Mouse (Mus musculus) liver, postnatal 0 days (tissue): ENCODE measurements at regions not wholly inside any gene's neighbourhood (a gene's known extent, or its start where the extent isn't known, plus 50 kb on each side); places are given as distances from the start of the nearest gene placed in this dataset.

Experiments
- CTCF ChIP-seq: sonication (generic); IDR thresholded peaks from 2 replicates; pipeline ENCODE4 v1.5.1; 2016; ENCODE audit warnings: antibody characterized with exemption, low read depth
- EP300 ChIP-seq: IDR thresholded peaks from 2 replicates; pipeline ENCODE4 v1.6.1; 2016; ENCODE audit warnings: antibody characterized with exemption, low read depth, mild to moderate bottlenecking

GRCm38 (mm10) chr1:47097084-47097996 lies 204.7 kb upstream of the Slc39a10 start:
- TF ChIP-seq CTCF: no peak
- no peak for TF ChIP-seq EP300
